Mouse (Mus musculus): ENCODE results near the gene Cald1.

Gene Cald1

GRCm38 (mm10) chr6:34760023-34760422, 161.7 kb downstream of the Cald1 start:
- peak; percentile 54 for DNase-seq (ENCODE audit: low spot score)

GRCm38 (mm10) chr6:34765721-34766120, 167.4 kb downstream of the Cald1 start:
- DNase-seq (ENCODE audit: low spot score), result no peak

- DNase-seq (ENCODE audit: low spot score), result no peak
These were observed 171.7 kb downstream of the Cald1 start for GRCm38 (mm10) chr6:34769984-34770383.

- DNase-seq (ENCODE audit: low spot score), result no peak
These were observed 172.2 kb downstream of the Cald1 start for GRCm38 (mm10) chr6:34770491-34770890.

- DNase-seq (ENCODE audit: low spot score), result no peak
These were observed 178.1 kb downstream of the Cald1 start for GRCm38 (mm10) chr6:34776396-34776795.

GRCm38 (mm10) chr6:34777094-34777493, 178.8 kb downstream of the Cald1 start:
- no peak for DNase-seq (ENCODE audit: low spot score)

- no peak for DNase-seq (ENCODE audit: low spot score)
These were observed 179.8 kb downstream of the Cald1 start for GRCm38 (mm10) chr6:34777981-34778668.

GRCm38 (mm10) chr6:34780231-34780942, 182.1 kb downstream of the Cald1 start, which contains the start of gene Agbl3:
Gene Agbl3 (plus strand): TSS chr6:34780432.
- peak; percentile 93 for DNase-seq (ENCODE audit: low spot score)

- no peak for DNase-seq (ENCODE audit: low spot score)
These were observed 182.6 kb downstream of the Cald1 start for GRCm38 (mm10) chr6:34780943-34781289.

- no peak for DNase-seq (ENCODE audit: low spot score)
These were observed 184.2 kb downstream of the Cald1 start for GRCm38 (mm10) chr6:34782493-34782892.

GRCm38 (mm10) chr6:34796881-34797280, 198.6 kb downstream of the Cald1 start:
- peak; percentile 7 for DNase-seq (ENCODE audit: low spot score)

- no peak for DNase-seq (ENCODE audit: low spot score)
These were observed 199.6 kb downstream of the Cald1 start for GRCm38 (mm10) chr6:34797887-34798286.

GRCm38 (mm10) chr6:34805582-34805981, 207.3 kb downstream of the Cald1 start:
- DNase-seq (ENCODE audit: low spot score), result no peak

- no peak for DNase-seq (ENCODE audit: low spot score)
These were observed 212.4 kb downstream of the Cald1 start for GRCm38 (mm10) chr6:34810651-34811050.

- DNase-seq (ENCODE audit: low spot score), result no peak
These were observed 226.1 kb downstream of the Cald1 start for GRCm38 (mm10) chr6:34824406-34824805.
